Mouse (Mus musculus): ENCODE measurements at regions not wholly inside any gene's neighbourhood (a gene's known extent, or its start where the extent isn't known, plus 50 kb on each side); places are given as distances from the start of the nearest gene placed in this dataset.

DNA sequence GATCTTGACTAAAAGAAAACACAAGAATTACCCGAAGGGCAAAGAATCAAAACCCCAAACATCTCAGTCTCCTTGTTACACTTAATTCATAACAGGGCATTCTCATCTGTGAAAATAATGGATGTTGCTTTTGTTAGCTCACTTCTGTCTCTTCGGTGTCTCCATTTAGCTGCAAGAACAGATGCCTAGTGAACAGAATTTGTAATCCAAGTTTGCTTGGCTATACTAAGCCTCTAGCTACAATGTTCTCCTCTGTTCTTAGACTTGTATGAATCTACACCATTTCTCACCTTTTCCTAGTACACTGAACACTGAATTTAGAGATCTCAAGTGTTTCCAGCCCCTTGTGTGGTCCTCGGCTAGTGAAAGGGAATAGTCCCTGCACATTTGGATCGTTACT is 50.8 kb upstream of the Plscr5 start:
- TF ChIP-seq CTCF (IDR thresholded peaks at IDR 0.05; ENCODE audit: low read depth, low read length) (no peak), POLR2A (IDR thresholded peaks at IDR 0.05; ENCODE audit: extremely low read depth, insufficient read depth, low read length) (no peak)
